Mouse (Mus musculus) midbrain, embryonic 14.5 days (tissue): ENCODE data around the gene Ints11. TPM values are rescaled to one million over a fixed set of nuclear protein-coding genes. Genes with fewer than 3 reads are reported as not detected.

Experiments used
- ATAC-seq: fragments of 200-750 bp; cut with Nextera tagmentation; 2 replicates; pipeline ENCODE4 v1.8.0; 2017; ENCODE audit warnings: moderate number of reproducible peaks, moderate library complexity; ENCODE audit not compliant: low FRiP score, low TSS enrichment
- DNase-seq: peaks from one replicate; pipeline ENCODE4 v3.0.0-alpha.2; 2015
- H3K27ac ChIP-seq: fragments of 300-500 bp; sonication (generic); replicated peaks from 2 replicates; pipeline ENCODE4 v1.5.1; 2014; ENCODE audit warnings: mild to moderate bottlenecking, low read depth, low read length, moderate library complexity
- H3K27me3 ChIP-seq: fragments of 300-500 bp; sonication (generic); 2 replicates; pipeline ENCODE4 v1.6.1; 2014; ENCODE audit warnings: low read length, control low read depth, mixed read lengths; ENCODE audit not compliant: control insufficient read depth, insufficient read depth
- H3K36me3 ChIP-seq: fragments of 300-500 bp; sonication (generic); 2 replicates; pipeline ENCODE4 v1.6.1; 2014; ENCODE audit warnings: low read length, control low read depth; ENCODE audit not compliant: control insufficient read depth, insufficient read depth
- H3K4me1 ChIP-seq: fragments of 300-500 bp; sonication (generic); 2 replicates; pipeline ENCODE4 v1.6.1; 2014; ENCODE audit warnings: mild to moderate bottlenecking, antibody characterized with exemption, low read length, control low read depth; ENCODE audit not compliant: control insufficient read depth, insufficient read depth
- H3K4me2 ChIP-seq: fragments of 300-500 bp; sonication (generic); 2 replicates; pipeline ENCODE4 v1.6.1; 2014; ENCODE audit warnings: mild to moderate bottlenecking, low read length, moderate library complexity
- H3K4me3 ChIP-seq: fragments of 300-500 bp; sonication (generic); replicated peaks from 2 replicates; pipeline ENCODE4 v1.5.1; 2014; ENCODE audit warnings: low read depth, low read length
- H3K9ac ChIP-seq: fragments of 300-500 bp; sonication (generic); replicated peaks from 2 replicates; pipeline ENCODE4 v1.6.1; 2014; ENCODE audit warnings: mild to moderate bottlenecking, low read length, moderate library complexity
- H3K9me3 ChIP-seq: fragments of 300-500 bp; sonication (generic); 2 replicates; pipeline ENCODE4 v1.6.1; 2016; ENCODE audit warnings: low read length, control low read depth, mixed read lengths; ENCODE audit not compliant: control insufficient read depth
- WGBS: fragments of 180-500 bp; shearing (Covaris S2); extraction: QIAGEN DNeasy Blood & Tissue Kit; methylation state at CpG from one replicate; pipeline ENCODE4 v1.1.7; 2014; 5-methylcytosine and 5-hydroxymethylcytosine counted together
- polyA plus RNA-seq: library from polyadenylated mRNA; unstranded; fragments of >200 nt; fragmentation: Nextera tagmentation; extraction: Ambion mirVana; gene quantifications from 2 replicates; pipeline ENCODE4 v1.2.1, GENCODE M21; 2014

Gene Ints11
- polyA plus RNA-seq, 1 experiment from 2014 or later = 78.2 TPM

GRCm38 (mm10) chr4:155841651-155842270 lies 27.6 kb upstream of the Ints11 start:
- 38% methylated on average over 38 of the region's 38 CpGs for WGBS
- Histone ChIP-seq H3K9me3 (no peaks in the 10 kb centered on the region), H3K4me3 (no peak overlapping the region), H3K27me3 (no peaks in the 10 kb centered on the region; the same call in none of the 2 replicates), H3K4me2 (peak overlapping the region; percentile 49), H3K9ac (0 out of 2 replicates have a peak overlapping the region, but pooled peaks have one; percentile 6), H3K36me3 (no peaks in the 10 kb centered on the region), H3K4me1 (peaks cover 15% of the 10 kb centered on the region), H3K27ac (no peak overlapping the region)
- DNase-seq (no peak), ATAC-seq (0 out of 2 replicates have a peak, but pooled peaks have one; percentile 4)

DNA sequence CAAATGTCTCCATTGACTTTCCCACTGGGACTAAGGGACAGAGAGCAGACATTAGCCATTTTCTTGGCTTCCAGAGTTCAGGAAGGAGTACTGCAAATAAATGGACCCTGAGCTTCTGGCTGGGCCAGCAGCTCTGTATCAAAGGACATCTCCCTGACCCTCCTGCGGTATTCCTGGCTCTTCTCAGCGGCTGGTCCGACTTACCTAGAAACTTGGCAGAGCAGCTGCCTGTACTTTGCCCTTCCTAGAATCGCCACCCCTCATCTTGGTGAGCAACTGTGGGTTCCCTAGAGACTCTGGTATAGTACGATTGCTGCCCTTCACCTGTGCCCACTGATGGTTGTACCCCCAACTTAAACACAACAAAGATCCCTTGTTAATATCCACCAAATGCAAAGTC lies 26.1 kb upstream of the Ints11 start:
- Histone ChIP-seq H3K9ac (no peak overlapping the region), H3K27me3 (no peaks in the 10 kb centered on the region; the same call in none of the 2 replicates), H3K36me3 (no peaks in the 10 kb centered on the region), H3K4me1 (peaks cover 21% of the 10 kb centered on the region), H3K4me2 (no peak overlapping the region), H3K9me3 (no peaks in the 10 kb centered on the region), H3K27ac (no peak overlapping the region), H3K4me3 (no peak overlapping the region)
- no peak for DNase-seq
- no peak for ATAC-seq
- 95% methylated on average over 5 of the region's 5 CpGs for WGBS

GRCm38 (mm10) chr4:155846871-155847578 lies 22.3 kb upstream of the Ints11 start, which contains the start of gene Dvl1:
Gene Dvl1, plus strand, starts transcription at chr4:155847402.
- H3K36me3 ChIP-seq = no peaks in the 10 kb centered on the region
- no peaks in the 10 kb centered on the region; the same call in 1 of the 2 replicates for H3K27me3 ChIP-seq
- peaks cover 25% of the 10 kb centered on the region for H3K4me1 ChIP-seq
- H3K9me3 ChIP-seq = no peaks in the 10 kb centered on the region
- peak within 1 kb of the TSS; percentile 86 for H3K27ac ChIP-seq
- peak within 1 kb of the TSS; percentile 95 for H3K4me2 ChIP-seq
- ATAC-seq = peak; percentile 88
- WGBS = 2% methylated on average over 65 of the region's 65 CpGs
- H3K9ac ChIP-seq = peak within 1 kb of the TSS; percentile 91
- DNase-seq = peak; percentile 96
- H3K4me3 ChIP-seq = peak within 1 kb of the TSS; percentile 85

DNA sequence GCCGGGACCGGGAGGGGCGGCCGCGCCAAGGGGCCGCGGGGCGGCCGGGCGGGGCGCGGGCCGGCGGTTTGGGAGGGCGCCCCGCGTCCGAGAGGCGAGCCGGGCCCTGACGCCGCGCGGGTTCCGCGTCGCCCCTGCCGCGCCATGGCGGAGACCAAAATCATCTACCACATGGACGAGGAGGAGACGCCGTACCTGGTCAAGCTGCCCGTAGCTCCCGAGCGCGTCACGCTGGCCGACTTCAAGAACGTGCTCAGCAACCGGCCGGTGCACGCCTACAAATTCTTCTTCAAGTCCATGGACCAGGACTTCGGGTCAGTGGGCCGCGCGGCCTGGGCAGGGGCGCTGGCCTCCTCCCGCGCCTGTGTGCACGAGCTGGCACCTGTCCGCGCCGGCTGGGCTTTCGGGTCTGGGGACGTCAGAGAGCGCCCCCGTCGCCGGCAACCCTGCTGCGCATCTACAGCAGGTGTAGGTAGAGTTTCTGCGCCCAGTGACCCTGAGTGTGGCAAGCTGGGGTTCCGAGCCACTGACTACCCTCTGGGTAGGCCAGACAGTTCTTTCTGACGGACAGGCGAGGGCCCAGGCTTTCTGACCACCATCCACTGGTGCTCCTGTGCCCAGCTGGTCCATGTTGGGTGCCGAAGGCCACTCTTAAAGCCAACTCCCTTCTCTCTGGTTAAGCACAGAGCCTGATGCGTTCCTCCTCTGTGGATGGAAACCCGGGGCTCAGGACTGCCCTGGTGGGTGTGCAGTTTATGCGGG lies 21.6 kb upstream of the Ints11 start:
- Histone ChIP-seq H3K36me3 (no peaks in the 10 kb centered on the region), H3K27me3 (no peaks in the 10 kb centered on the region), H3K9me3 (no peaks in the 10 kb centered on the region), H3K27ac (peak overlapping the region; percentile 86), H3K4me3 (peak overlapping the region; percentile 85), H3K9ac (peak overlapping the region; percentile 91), H3K4me1 (peaks cover 25% of the 10 kb centered on the region), H3K4me2 (peak overlapping the region; percentile 95)
- DNase-seq (peak; percentile 65), ATAC-seq (peak; percentile 51)
- WGBS = 1% methylated on average over 66 of the region's 69 CpGs

DNA sequence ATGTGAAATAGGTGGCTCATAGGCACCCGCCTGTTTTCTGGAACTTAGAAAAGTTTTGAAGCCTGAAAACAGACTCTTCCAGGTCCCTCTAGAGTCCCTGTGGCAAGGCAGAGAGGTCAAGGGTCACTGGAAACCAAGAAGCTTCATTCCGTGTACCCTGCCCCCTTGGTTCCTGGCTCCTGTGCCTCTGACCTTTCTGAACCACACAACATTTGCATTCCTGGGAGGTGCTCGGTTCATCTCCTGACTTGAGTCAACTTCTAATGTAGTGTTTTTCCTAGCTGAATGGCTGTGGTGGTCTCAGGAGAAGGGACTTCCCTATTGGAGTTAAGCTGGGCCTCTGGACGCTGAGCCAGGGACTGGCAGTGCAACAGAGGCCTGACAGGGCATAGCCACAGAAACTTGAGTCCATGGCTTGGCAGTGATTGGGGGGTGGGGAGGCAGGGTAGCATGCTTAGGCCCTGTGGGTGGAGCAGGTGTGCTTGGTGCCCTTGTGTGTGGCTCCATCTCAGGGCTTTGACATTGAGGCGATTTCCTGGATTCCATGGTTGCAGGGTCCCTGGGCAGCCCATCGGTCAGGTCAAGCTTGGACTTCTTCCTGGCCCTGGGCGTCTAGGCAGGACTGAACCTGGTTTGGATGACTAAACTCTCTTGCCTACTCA lies 20.8 kb upstream of the Ints11 start:
- H3K27ac ChIP-seq = no peak overlapping the region
- DNase-seq (no peak), ATAC-seq (no peak)
- 54% methylated on average over 7 of the region's 7 CpGs for WGBS
- peak overlapping the region; percentile 91 for H3K9ac ChIP-seq
- peak overlapping the region; percentile 95 for H3K4me2 ChIP-seq
- peak overlapping the region; percentile 85 for H3K4me3 ChIP-seq
- H3K4me1 ChIP-seq = peaks cover 25% of the 10 kb centered on the region
- peaks cover 5% of the 10 kb centered on the region; the same call in 1 of the 2 replicates for H3K36me3 ChIP-seq
- H3K27me3 ChIP-seq = no peaks in the 10 kb centered on the region
- no peaks in the 10 kb centered on the region for H3K9me3 ChIP-seq

DNA sequence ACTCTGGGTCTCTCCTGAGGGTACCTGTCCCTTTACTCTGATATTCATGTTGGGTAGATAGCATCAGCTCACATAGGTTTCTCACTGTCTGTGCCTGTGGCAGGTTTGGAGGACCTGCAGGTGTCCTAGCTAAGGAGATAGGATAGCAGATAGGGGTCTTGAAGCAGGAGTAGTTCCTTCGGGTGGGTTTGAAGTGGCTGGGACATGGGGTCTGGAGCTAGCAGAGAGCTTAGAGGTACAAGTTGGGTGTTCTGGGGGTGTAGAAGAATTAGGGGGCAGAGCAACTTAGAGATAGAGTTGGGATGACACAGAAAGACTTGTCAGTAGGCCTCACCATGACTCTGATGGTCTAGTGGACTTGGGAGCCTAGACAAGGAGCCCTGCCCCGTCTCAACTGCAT lies 20.0 kb upstream of the Ints11 start:
- H3K4me3 ChIP-seq = no peak overlapping the region
- no peak for ATAC-seq
- DNase-seq = no peak
- no peaks in the 10 kb centered on the region for H3K27me3 ChIP-seq
- H3K9ac ChIP-seq = no peak overlapping the region
- H3K9me3 ChIP-seq = no peaks in the 10 kb centered on the region
- peak overlapping the region; percentile 95 for H3K4me2 ChIP-seq
- peaks cover 12% of the 10 kb centered on the region; the same call in 1 of the 2 replicates for H3K36me3 ChIP-seq
- WGBS = 89% methylated on average over 2 of the region's 2 CpGs
- H3K27ac ChIP-seq = no peak overlapping the region
- peaks cover 25% of the 10 kb centered on the region for H3K4me1 ChIP-seq

DNA sequence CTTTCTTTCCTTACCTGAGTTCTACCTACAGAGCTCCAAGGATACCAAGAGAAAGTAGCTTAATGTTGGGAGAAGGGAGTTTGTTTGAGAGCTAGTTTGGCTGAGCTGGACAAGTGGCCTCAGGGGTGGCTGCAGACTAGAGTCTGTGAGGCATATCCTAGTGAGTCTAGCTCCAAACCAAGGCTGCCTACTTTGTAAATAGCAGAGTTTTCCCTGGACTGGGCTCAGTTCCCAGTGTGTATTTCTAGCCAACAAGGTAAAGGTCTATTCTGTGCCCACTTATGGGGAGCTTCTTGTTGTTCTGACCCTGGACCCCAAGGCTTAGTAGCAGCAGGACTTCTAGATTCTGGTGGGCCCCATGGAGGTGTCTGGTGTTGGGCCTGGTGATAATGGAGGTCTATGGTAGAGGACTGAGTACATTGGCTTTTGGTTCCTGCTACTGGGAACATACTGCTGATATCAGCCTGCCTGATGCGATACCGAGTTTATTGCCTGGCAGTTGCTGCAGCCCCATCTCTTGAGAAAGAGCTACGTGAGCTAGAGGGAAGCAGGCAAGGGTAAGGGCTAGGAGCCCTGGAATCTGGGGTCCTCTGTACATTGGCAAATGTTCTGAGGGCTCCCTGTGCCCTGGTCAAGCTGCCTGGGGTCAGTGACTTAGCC lies 19.4 kb upstream of the Ints11 start:
- no peak for ATAC-seq
- Histone ChIP-seq H3K4me1 (peaks cover 25% of the 10 kb centered on the region), H3K27ac (no peak overlapping the region), H3K27me3 (no peaks in the 10 kb centered on the region), H3K9me3 (no peaks in the 10 kb centered on the region), H3K4me3 (no peak overlapping the region), H3K9ac (no peak overlapping the region), H3K4me2 (no peak overlapping the region), H3K36me3 (peaks cover 18% of the 10 kb centered on the region)
- 91% methylated on average over 3 of the region's 3 CpGs for WGBS
- DNase-seq = no peak

DNA sequence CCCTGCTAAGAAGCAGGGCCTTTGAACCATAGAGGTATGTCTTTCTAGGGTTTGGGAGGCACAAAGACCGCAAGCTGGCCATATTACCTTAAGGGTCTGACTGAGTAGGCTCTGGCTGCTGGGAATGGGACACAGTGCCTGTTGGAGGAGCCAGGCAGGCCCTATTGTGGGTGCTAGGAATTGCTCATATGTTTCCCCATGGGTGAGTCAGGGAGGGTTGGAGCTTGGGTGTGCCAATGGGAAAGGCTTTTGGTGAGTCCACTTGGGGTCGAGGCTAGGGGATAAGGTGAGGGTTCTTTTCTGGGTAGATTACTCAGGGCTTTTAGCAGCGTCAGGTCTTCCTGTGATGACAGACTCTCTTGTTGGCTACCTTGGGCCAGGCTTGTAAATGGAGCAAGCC lies 18.0 kb upstream of the Ints11 start:
- peaks cover 32% of the 10 kb centered on the region for H3K36me3 ChIP-seq
- H3K9ac ChIP-seq = no peak overlapping the region
- WGBS = 92% methylated on average over 3 of the region's 3 CpGs
- no peak for DNase-seq
- no peaks in the 10 kb centered on the region for H3K27me3 ChIP-seq
- no peak for ATAC-seq
- no peak overlapping the region for H3K4me2 ChIP-seq
- H3K4me3 ChIP-seq = no peak overlapping the region
- no peaks in the 10 kb centered on the region for H3K9me3 ChIP-seq
- no peak overlapping the region for H3K27ac ChIP-seq
- peaks cover 24% of the 10 kb centered on the region for H3K4me1 ChIP-seq
